Mouse (Mus musculus): ENCODE data around the gene Shc3. TPM values are rescaled to one million over a fixed set of nuclear protein-coding genes. Genes with fewer than 3 reads are reported as not detected.

Gene Shc3
- total RNA-seq, 2 experiments from 2014 or later: not detected

DNA sequence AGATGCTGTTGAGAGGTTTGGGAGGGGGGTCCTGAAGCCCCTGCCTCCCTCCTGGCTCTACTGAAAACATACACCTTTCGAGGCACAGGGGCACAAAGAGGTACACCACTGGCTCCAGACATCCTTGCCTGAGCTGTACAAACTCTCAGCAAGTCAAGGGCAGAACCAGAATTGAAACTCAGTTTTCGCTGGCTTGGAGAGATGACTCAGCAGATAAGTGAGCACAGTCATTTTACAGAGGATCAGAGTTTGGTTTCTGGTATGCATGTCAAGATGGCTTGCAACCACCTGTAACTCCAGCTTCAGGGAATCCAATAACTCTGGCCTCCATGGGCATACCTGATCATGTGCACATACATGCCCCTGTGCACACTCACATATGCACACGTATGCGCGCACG lies 79.0 kb downstream of the Shc3 start:
- no peak for ATAC-seq (replicated peaks; ENCODE audit: poor library complexity, severe bottlenecking)

DNA sequence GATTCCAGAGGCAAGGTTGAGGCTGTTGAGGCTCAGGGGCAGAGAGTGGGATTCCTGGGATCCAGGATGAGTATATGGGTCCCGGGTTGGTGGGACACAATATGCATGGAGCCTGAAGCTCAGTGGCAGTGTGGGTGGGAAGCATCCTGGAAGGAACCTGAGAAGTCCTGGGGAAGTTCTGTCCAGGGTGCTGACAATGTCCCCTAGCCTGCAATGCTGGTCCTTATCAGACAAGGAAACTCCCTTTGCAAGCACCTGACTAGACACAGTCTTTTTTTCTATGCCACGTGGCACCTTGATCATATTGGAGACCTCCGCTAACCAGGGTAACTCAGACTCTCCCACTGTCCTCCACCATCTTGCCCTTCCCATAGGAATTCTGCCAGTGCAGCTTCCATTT lies 80.3 kb downstream of the Shc3 start:
- no peak for ATAC-seq (replicated peaks; ENCODE audit: poor library complexity, severe bottlenecking)

DNA sequence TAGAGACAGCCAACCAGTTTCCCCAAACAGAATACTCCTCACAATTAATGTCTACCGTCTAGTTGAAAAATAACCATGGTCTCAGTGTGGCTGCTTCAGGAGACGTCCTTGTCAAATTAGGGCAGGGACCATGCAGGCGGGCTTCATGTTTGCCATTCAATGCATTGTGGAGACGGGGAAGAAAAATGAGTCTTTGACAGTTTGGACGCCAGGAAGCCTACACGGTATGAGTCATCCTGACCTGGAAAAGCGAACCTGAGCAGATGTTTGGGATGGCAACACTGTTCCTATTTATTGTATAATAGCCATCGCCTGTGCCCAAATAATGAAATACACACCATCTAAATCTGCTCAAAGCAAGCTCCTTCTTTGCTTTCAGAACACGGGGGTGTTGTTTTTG lies 83.9 kb downstream of the Shc3 start:
- ATAC-seq (replicated peaks; ENCODE audit: poor library complexity, severe bottlenecking): no peak

DNA sequence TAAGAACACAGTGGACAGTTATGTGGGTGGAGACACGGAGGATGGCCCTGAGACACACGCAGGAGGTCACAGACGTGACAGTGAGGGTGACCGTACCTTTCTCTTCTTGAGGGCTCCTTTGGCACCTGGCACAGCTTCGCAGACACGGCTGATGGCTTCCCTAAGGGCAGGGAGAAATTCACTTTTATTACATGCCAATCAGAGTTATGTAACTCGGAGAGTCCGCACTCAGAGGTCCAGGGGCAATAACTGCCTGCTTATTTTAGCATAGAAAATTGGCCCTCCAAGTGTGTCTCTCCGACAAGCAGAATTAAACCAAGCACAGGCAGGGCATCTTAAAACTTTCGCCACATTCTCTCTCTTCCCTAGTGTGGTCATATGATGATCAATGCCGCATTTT lies 86.4 kb downstream of the Shc3 start:
- no peak for ATAC-seq (replicated peaks; ENCODE audit: poor library complexity, severe bottlenecking)

DNA sequence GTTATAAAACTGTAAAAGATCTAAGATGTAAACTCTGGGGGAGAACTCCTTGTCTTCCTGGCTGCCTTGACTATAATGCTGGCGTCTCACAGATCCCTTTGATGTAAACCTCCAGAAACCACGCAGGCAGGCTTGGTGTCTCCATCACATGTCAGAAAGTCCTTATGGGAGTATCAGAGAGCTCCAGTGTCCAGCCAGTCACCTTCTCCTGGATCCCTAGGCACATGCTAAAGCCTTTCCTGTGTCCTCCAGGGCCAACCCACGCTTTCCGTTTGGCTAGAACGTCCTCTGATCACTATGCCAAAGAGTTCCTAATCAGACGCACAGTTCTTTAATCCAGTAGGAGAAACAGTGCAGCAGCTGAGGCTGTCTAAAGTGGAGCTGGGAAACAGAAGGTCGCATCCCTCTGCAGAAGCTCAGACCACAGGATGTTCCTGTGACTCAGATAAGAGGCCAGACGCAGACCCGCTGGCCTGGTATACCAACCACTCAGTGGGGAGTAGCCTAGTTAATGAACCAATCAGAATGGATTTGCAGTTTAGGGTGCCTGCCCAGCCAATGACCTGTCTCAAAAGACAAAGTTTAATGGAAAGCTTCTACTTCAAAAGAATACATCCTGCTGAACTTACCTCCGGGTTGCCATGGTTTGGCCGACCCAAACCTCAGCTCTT lies 88.7 kb downstream of the Shc3 start:
- no peak for ATAC-seq (replicated peaks; ENCODE audit: poor library complexity, severe bottlenecking)

DNA sequence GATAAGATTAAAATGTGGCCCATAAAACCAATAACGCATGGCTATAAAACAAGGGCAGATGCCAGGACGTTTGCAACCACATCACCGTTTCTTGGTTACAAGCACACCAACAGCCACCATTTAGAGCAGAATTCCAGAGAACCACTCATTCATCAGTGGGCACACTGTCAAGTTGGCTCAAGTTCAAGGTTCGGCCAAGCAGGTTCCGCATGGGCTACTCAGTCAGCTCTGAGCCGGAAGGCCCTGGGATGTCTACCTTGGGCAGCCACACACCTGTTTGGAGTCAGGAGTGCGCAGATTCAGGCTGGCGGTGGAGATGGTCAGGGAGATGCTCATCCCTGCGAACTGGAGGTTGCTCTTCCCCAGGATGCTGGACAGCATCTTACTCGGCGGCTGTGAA lies 89.4 kb downstream of the Shc3 start:
- no peak for ATAC-seq (replicated peaks; ENCODE audit: poor library complexity, severe bottlenecking)

DNA sequence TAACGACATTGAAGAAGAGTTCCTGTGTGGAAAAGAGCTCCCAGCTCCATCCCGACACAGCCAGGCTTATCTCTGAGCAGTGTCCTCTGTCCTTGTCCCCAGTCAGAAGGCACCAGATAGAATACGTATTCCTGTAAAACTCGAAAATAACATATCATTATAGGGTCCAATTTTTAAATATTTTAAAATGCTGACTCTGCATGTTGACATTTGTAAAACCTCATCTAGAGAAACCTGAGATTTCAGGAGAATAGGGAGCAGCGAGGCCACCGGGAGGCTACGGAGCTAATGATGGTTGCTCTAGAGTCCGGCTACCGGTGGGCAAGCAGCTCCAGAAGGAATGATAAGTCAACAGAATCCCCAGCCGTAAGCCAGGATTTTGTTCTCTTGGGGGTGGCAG lies 92.2 kb downstream of the Shc3 start:
- no peak for ATAC-seq (replicated peaks; ENCODE audit: poor library complexity, severe bottlenecking)

DNA sequence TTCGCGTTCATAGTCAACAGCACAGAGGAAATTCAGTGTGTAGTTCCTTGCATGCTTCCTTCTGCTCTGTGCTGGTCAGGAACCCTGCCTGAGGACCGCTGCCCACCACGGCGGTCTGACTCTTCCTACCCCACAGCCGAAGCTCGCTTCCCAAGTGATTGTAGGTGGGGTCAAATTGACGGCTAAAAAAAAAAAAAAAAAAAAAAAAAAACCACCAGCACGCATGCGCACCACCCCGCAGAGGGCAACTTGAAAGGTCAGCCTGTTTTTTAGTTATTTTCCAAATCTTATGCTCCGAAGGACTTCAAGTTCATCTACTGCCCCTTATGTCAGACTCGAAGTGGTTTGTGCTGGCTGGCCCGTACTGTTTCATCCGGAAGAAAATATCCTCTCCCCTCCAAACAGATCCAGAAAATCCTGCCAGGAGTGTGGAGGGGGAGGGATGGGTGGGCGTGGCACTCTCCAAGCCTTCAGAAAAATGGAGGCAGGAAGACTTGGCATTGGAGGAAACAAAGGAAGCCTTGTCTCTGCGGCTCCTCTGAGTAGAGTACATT lies 100.4 kb downstream of the Shc3 start:
- ATAC-seq (replicated peaks; ENCODE audit: poor library complexity, severe bottlenecking): no peak

DNA sequence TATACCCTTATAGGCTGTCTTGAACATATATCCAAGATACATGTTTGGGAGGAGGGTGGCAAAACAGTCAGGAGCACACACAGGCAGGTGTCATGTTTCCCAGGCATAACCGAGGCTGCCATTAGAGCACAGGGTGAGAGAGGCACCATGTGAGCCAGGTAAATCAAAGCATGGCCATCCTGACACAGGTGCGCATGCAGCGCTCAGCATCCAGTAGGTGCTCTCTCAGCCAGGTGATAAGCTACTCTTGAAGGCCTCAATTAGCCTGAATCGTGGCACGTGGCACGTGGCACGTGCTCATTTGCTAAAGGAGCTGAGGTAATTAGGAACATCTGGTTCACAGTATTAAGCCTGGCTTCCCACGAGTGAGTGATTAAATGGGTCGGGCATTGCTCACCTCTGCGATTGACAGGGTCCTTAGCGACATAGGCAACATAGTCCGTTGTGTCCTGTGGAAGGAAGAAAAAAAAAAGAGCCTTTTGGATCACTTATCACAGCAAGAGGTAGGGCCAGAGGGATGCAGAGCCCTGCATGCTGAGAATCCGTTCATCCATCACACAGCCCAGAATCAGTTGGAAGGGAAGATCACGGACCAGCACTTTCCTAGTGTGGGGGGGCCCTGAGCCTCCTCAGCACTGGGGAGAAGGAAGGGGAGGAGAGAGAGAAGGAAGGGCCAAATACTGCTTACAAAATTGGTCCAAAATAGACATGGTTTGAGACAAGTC lies 102.9 kb downstream of the Shc3 start:
- ATAC-seq (replicated peaks; ENCODE audit: poor library complexity, severe bottlenecking): no peak

DNA sequence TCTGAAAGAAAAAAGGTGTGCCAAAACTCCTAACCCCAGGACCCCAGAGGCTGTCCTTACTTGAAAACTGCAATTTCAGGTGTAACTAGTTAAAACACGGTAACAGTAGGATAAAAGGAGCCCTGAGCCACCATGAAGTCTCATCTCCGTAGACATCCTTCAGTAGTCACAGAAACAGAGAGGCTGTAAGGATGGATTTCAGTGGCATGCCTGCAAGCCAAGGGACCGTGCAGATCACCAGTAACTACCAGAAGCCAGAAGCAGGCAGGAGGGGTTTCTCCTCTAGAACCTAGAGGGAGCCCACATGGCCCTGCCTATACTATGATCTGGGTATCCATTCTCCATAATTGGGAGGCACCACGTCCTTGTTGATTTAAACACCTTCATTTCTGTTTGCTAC lies 104.9 kb downstream of the Shc3 start:
- no peak for ATAC-seq (replicated peaks; ENCODE audit: poor library complexity, severe bottlenecking)

DNA sequence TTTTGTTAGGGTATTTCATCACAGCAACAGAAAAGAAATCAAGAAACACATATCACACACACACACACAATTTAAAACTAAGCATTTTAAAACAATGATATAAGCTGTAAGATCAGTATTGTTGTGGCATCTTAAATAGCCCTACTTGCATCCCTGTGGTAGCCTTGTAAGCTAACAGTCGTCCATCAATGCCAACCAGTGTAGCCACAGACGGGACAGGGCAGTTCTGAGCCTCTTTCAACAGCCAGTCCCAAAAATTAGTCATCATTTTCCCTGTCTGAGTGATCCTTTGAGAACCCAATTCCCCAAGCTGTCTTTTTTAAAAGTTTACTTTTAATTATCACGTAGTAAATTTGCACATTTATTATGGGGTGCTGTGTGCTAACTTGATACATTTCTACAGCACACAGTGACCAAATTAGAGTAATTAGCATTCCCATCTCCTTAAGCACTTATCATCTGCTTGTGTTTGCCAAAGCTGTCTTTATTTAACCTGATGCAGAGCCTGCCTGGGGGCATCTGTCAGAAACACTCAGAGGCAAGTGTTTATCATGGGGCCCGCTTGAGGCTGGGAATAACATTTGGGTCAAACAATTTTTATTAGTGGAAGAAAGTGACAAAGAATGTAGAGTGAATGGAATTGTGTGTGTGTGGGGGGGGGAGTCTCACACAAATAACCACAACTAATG lies 112.9 kb downstream of the Shc3 start:
- no peak for ATAC-seq (replicated peaks; ENCODE audit: poor library complexity, severe bottlenecking)

DNA sequence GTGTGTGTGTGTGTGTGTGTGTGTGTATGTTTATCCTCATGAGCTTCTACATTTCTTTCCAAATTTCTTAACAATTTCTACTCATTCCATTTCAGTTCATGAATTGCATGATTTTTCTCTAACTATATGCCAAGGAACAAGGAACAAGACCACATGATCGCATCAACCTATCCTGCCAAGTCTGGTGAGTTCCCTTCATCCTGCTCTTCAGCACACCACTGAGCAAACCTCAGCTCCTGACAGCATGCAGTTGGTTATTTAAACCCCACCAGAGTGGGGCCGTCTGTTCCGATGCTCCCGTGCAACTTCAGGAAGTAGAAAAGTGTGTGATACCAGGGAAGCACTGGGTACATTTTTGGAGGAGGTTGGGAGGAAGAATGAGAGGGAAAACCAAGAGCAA lies 122.7 kb downstream of the Shc3 start:
- ATAC-seq (replicated peaks; ENCODE audit: poor library complexity, severe bottlenecking): no peak

DNA sequence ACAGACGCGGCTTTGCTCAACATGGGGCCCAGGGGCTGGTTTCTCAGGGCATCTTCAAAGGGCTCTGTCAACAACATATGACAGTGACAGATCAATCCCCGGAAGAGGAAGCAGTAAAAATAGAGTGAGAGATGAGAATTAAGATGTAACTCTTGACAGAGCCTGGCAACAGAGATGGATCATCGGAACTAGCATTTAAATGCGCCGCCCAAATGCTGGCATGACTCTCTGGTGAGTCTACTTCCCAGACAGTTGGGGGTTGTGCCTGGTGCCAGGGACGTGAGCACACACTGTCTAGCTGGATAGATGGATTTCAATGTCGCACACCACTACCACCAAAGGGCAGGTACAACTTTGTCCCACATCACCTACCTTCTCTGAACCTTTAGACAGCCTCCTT lies 126.3 kb downstream of the Shc3 start:
- no peak for ATAC-seq (replicated peaks; ENCODE audit: poor library complexity, severe bottlenecking)

DNA sequence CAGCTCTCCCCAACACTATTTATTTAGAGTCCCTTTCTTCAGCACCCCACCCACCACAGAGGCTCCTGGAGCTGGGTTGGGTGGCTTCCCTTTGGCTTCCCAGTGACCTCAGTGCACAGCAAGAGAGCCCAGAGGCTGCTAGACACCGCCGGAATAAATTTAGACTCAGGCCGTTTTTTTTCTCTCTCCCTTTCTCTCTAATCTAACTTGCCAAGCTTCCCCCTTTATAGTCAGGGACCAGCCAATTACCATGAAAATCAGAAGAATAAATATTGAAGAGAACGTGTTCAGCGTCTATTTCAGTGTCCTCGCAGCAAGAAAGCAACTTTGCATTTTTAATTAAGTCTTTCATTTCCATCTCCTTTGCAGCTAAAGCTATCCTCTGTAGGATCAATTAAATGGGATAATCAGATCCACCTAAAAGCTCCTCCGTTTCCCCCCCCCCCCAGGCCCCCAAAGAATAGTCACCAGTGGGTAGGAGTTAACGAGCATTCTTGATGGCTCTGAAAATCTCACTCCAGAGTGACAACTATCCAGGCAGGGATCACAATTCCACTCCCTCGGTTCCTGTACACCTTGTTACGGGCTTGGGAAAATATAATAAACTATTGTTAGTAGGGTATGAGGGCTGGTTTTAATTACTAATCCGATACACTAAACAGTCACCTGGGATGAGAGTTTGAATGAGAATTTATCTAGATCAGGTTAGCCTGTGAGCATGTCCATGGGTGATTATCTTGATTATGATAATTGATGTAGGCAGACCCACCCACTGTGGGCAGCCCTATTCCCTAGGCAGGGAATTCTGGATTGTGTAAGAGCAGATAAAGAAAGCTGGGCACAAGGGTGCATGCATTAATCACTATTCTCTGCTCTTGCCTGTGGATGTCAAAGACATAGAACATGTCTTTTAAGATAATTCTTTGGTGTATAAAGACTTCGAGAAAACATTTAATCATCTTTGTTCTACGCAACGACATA lies 131.8 kb downstream of the Shc3 start:
- no peak for ATAC-seq (replicated peaks; ENCODE audit: poor library complexity, severe bottlenecking)

DNA sequence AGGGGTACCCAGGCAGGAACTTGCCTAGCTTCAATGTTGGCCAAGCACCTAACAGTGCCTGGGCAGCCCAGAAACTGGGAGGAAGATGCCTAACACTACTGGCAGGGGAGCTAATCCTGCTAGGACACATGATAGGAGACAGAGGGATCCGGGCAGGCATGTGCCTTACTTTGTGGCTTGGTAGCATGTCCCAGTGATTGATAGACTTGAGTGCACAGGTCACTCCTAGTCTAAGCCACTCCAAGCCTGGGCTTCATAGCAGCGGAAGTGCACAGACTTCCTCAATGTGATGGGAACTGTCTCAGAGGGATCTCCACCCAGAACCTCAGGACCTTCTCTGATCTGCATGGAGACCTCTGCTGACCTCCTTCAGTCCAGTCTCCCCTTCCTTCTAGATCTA lies 134.1 kb downstream of the Shc3 start:
- no peak for ATAC-seq (replicated peaks; ENCODE audit: poor library complexity, severe bottlenecking)

DNA sequence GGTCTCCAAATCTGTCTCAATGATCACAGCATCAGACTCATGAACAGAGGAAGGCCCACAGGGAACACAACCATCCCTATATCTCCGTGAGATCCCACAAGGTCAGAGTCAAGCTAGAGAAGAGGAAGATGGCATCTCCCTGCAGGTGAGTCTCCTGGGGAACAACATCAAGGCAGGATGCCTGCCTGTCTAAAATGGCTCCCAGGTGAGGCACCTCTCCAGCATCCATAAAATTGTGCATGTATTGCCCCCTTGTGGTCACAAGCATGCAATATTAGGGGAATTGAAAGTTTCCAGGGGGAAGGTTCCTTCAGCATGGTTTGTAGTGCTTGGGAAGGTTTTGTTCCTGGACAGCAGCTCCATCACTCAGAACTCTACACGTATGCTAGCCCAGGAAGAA lies 134.8 kb downstream of the Shc3 start:
- peak; percentile 53; the same call in 1 of the 2 replicates for ATAC-seq (replicated peaks; ENCODE audit: poor library complexity, severe bottlenecking)

DNA sequence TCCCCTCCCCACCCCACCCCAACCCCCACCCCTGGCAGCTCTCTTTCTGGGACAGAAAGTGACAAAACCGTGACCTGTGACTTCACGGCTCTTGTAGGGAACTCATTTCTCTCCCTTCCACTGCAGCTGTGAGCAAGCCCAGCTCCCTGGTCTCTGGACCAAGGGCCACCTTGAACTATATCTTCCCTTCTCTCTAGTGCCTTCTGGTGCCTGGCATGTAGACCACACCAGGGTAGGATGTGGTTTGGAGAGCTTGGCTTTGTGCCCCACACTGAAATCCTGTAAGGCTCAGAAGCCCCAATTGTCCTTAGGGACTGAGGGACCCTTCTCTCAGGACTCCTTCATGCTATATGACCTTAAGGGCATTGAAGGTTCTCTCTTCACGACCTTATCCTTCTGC lies 135.8 kb downstream of the Shc3 start:
- ATAC-seq (replicated peaks; ENCODE audit: poor library complexity, severe bottlenecking): no peak

DNA sequence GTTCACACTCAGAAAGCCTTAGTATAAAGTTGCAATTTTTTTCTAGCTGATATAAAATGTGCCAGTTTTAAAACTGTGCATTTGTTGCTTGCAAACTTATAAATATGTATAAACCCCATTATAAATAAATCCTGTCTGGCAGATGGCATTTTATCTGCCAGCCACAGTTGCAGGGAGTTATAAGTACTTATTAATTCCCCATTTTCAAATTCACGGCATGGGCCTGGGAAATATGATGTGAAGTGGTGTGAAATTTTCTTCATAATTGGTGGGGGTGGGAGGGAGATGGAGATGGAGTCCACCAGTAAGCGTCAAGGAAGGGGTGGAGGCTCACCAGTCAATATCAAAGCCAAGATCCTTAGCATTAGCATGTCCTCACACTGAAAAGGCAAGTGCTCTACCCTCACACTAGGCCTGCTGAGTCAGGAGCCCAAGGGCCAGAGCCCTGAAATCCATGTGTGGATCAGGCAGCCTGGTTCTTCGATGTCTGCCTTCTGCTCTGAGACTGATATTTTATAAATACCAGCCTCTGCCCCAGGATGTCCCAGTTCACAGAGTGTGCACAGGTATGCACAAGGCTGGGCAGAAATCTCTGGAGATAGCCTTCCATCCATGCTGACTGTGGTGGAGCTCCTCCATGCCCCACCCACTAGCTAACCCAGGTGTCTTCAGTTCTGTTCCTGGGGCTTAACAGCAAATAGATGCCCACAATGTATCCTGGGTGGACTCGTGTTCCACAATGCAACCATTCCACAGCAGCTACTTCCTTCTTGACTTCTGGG lies 143.4 kb downstream of the Shc3 start:
- ATAC-seq (replicated peaks; ENCODE audit: poor library complexity, severe bottlenecking): no peak

DNA sequence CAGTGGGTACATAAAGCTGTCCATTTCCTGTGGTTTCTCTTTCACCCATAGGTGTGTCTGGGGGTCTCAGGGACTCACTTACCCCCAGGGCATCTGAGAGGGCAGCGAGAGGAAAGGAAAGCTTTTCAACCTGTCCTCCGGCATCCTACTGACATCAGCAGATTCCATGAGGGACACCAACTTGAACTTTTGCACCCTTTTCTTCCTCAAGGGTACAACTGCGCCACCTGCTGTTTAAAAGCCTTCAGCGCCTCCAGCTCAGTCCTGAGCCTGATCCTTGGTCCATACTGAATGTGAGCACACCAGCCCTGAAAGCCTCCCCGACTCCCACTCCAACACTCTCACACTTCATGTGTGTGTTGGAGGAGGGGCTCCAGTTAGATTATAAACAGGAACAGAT lies 144.6 kb downstream of the Shc3 start:
- ATAC-seq (replicated peaks; ENCODE audit: poor library complexity, severe bottlenecking): peak; percentile 64
